Mouse (Mus musculus) bone marrow macrophage, adult 2 months (primary cell): ENCODE data around the gene AA467197. TPM values are rescaled to one million over a fixed set of nuclear protein-coding genes. Genes with fewer than 3 reads are reported as not detected.
A peak's percentile ranks its signal among the peaks of the same experiment; 100 is the strongest.

Source experiments
- H3K27ac ChIP-seq: 2 replicates; pipeline ENCODE4 v1.5.1; 2012; ENCODE audit warnings: low read depth, low read length; ENCODE audit not compliant: insufficient read depth
- H3K4me1 ChIP-seq: 2 replicates; pipeline ENCODE4 v1.6.1; 2012; ENCODE audit warnings: low read length; ENCODE audit not compliant: control insufficient read depth, insufficient read depth
- H3K4me3 ChIP-seq: 2 replicates; pipeline ENCODE4 v1.5.1; 2012; ENCODE audit warnings: mild to moderate bottlenecking, low read length, moderate library complexity; ENCODE audit not compliant: insufficient read depth
- CTCF ChIP-seq: IDR thresholded peaks from 2 replicates; pipeline ENCODE4 v1.5.1; 2012; ENCODE audit warnings: low read depth, mild to moderate bottlenecking, low read length, moderate library complexity
- POLR2A ChIP-seq: IDR thresholded peaks from 2 replicates; pipeline ENCODE4 v1.6.1; 2012; ENCODE audit warnings: mild to moderate bottlenecking, low read depth, low read length, borderline replicate concordance
- polyA plus RNA-seq: library from polyadenylated mRNA; stranded (reverse); fragments of >200 nt; gene quantifications from 2 replicates; pipeline ENCODE4 v1.2.4, GENCODE M21; 2012; ENCODE audit not compliant: missing spikeins, insufficient read depth, insufficient read length

Gene AA467197
- polyA plus RNA-seq, 1 experiment: not detected

DNA sequence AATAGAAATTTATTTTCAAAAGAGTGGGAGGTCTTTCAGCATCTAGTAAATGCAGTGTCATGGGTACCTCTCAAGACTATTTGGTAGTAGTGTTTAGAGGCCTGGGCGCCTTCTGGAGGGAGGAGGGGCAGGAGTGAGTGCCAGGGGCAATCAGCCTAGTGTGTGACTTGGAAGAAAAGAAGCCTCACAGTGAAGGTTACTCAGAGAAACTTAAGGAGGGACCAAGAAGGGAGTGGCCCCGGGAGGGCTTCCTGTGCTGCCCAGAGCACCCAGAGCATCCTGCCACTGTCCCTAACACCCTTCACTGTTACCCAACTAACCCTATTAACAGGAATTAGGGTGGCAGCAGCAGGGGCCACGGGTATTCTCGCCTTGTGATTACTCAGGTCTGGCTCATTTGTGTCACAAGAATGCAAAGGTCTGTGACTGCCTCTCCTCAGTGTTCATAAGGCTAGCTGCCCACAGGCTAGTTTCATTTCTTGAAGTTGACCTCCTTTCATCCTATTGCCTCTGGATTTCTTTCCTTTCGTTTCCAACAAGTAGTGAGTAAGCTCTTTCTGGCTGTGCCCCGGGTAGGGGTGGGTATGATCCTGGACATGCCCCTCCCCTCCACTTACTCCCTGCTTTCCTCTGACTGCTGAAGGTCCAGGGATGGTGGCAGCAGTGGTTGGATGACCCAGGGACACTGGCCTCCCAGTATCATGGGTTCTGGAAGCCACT lies 28.6 kb downstream of the AA467197 start:
- TF ChIP-seq CTCF (no peak), POLR2A (no peak)
- Histone ChIP-seq H3K4me1 (peaks cover 12% of the 10 kb centered on the region), H3K27ac (no peak overlapping the region), H3K4me3 (no peak overlapping the region)

DNA sequence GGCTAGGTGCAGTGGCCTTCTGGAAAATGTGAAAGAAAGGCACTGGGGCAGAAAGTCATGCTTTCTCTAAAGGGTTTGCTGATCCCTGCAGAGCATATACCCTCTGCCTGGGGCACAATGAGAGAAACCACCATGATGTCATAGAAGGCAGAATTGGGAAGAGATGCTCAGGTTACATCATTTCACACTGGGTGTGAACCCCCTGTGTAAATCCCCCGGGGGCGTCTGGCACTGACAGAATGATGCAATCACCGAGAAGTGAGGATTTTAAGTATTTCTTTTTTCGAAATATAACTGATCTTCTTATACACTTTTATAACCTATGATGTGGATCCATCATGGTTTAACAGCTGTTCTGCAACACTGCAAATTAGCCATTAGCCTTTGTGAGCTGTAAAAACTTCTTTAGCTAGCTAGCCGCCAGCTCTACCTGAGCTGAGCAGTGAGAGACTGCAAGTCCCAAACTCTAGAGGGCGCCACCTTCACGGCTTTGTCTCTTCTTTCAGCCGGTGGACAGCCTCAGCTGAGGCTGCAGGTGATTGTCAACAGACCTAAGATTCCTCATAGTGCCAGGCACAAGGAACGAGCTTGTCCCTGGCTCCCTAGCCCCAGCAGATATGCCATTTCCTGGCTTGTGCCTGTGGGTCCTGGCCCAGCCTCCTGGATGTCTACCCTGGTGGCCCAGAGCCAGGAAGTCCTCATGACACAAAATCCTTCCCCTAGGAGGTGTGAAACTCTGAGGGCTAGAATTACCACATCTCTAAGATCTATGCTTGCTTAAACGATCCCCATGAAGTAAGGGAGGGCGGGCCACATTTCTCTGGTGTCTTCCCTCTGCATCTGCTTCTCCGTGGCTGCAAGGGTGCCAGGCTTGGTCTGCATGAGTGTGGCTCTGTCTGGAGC lies 29.4 kb downstream of the AA467197 start:
- Histone ChIP-seq H3K4me3 (no peak overlapping the region), H3K27ac (no peak overlapping the region), H3K4me1 (peaks cover 12% of the 10 kb centered on the region)
- TF ChIP-seq POLR2A (no peak), CTCF (peak; percentile 89)

DNA sequence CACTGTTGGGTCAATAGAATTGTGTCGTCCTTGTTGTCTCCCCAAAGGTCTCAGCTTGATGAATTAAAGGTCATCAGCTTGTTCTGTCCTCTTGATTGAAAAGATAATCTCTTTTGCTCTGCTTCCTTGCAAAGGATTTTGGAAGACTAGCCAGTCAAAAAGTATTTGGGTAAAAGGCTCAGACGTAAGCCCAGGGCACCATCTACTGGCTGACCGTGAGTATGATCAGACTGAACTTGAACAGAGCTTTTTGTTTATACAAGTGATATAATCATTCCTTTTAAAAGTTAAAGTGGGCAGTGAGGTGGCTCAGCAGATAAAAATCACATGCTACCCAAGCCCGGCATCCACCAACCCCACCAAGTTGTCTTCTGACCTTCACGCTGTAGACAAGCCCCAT lies 31.1 kb downstream of the AA467197 start:
- peaks cover 13% of the 10 kb centered on the region for H3K4me1 ChIP-seq
- H3K4me3 ChIP-seq: no peak overlapping the region
- TF ChIP-seq POLR2A: no peak
- TF ChIP-seq CTCF: no peak
- no peak overlapping the region for H3K27ac ChIP-seq

DNA sequence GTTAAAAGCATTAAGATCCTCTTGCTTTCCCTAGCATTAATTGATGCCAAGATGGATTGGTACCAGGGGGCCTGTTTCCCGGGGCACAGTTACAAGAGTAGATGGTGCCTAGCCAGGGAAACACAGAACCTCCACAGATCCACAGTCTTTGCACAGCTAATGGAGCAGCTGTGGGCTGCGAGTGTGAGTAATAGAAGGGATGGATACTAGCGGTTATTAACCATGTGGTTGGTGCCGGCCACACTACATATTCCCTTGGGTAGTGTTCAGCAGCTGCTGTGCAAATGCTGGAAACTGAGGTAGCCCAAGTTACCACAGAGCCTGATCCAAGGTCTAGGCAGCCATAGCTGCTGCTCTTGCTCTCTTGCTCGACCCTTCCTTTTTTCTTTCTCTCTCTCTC lies 34.9 kb downstream of the AA467197 start:
- H3K4me3 ChIP-seq: no peak overlapping the region
- TF ChIP-seq CTCF (no peak), POLR2A (no peak)
- no peak overlapping the region for H3K27ac ChIP-seq
- peaks cover 5% of the 10 kb centered on the region for H3K4me1 ChIP-seq

DNA sequence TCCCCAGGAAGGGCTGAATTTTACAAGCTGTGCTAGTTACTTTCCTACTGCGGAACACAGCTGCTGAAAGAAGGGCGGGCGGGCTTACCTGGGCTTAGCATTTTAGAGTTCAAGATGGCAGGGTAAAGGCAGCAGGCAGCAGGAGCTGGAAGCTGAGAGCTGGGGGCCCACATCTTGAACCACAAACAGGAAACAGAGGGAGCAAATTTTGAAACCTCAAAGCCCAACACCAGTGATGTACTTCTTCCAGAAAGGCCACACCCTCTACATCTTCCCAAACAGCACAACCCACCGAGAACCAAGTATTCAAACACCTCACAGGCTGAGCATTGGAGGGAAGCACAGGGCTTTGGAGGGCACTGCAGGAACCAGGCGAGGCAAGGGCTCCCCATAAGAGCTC lies 36.1 kb downstream of the AA467197 start:
- H3K4me1 ChIP-seq: peaks cover 5% of the 10 kb centered on the region
- no peak for TF ChIP-seq POLR2A
- TF ChIP-seq CTCF: no peak
- no peak overlapping the region for H3K4me3 ChIP-seq
- no peak overlapping the region for H3K27ac ChIP-seq

DNA sequence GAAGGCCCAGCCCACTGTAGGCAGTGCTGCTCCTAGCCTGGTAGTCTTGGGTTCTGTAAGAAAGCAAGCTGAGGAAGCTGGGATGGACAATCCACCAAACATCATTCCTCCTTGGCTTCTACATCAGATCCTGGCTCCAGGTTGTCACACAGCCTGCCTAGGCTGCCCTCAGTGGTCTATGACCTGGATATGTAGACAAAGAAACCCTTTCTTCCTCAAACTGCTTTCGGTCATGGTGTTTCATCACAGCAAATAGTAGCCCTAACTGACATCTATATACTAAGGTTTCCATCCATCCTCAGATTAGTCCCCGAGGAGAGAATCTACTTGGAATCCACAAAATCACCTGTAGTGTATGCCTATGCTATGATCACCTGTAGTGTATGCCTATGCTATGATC lies 38.3 kb downstream of the AA467197 start:
- H3K4me1 ChIP-seq: peaks cover 5% of the 10 kb centered on the region
- no peak overlapping the region for H3K27ac ChIP-seq
- H3K4me3 ChIP-seq: no peak overlapping the region
- no peak for TF ChIP-seq CTCF
- no peak for TF ChIP-seq POLR2A

DNA sequence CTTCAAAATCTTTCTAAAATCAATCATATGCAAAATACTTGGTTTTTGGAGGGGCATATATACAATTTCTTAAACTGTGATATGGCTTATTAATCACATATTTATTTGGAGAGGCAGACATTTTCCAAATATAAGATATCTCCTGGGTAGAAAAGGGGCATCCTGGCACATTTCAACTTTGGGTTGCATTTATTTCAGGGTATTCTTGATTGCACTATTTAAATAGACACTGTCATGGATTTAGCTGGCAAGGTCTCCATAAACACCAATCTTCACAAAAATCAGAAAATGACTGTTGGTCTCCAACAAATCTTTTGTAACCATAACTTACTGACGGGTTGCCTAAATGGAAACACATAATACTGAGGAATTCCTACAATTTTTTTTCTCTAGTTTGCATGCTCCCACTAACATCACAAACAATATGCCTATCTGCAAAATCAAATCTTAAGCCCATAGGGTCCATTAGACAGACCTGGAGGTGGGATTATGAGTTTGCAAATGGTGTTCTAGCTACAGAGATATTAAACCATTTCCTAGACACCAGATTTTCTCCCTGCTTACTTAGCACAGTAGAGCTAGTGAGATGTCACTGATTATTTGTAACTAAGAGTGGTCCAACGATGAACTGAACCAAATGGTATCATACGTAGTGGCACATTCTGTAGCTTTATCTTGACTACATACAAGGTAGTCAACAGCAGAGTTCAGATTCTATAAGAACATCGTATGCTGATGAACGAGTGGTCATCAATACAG lies 44.8 kb downstream of the AA467197 start:
- no peak for TF ChIP-seq POLR2A
- Histone ChIP-seq H3K4me3 (no peak overlapping the region), H3K27ac (no peak overlapping the region), H3K4me1 (no peaks in the 10 kb centered on the region)

DNA sequence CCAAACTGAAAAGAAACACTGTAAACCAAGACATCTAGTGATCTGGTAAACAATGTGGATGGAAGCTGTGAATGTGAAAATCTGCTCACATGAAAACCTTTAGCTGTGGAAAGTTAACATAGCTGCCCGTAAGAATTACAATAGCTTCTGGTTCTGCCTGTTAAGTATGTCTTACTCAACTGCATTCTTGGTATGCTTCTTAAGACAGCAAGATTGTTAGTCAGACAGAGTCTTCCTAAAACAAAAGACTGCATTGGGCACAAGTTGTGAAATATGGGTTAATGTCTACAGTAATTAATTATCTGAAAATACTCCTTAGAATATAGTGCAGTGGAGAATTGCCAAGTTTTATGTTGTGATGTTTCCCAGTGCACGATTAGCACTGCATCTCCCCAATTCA lies 45.7 kb downstream of the AA467197 start:
- Histone ChIP-seq H3K4me3 (no peak overlapping the region), H3K4me1 (no peaks in the 10 kb centered on the region), H3K27ac (no peak overlapping the region)
- TF ChIP-seq CTCF (no peak), POLR2A (no peak)

DNA sequence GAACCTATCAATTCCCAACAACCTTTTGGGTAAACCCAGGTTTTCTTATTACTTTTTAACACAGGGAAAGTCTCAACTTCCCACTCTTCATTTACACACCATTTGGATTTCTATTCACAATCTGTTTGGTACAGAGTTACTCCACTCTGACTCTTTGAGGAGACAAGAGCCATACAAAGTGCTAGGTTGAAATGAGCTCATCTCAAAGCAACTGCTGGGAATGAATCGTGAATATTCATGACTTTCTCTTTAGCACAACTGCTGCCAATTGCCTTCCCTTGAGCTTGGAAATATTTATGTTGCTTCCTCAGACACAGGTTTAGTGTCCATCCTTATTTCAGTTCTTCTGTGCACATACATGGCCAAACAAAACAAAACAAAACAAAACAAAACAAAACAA lies 46.9 kb downstream of the AA467197 start:
- TF ChIP-seq CTCF: no peak
- TF ChIP-seq POLR2A: no peak

More for the DNA sequence above, 46.9 kb downstream of the AA467197 start:
- H3K4me3 ChIP-seq: no peak overlapping the region
- no peaks in the 10 kb centered on the region for H3K4me1 ChIP-seq
- no peak overlapping the region for H3K27ac ChIP-seq
